ENCODE assay signal across 8 mouse cellular contexts in the genomic region with DNA sequence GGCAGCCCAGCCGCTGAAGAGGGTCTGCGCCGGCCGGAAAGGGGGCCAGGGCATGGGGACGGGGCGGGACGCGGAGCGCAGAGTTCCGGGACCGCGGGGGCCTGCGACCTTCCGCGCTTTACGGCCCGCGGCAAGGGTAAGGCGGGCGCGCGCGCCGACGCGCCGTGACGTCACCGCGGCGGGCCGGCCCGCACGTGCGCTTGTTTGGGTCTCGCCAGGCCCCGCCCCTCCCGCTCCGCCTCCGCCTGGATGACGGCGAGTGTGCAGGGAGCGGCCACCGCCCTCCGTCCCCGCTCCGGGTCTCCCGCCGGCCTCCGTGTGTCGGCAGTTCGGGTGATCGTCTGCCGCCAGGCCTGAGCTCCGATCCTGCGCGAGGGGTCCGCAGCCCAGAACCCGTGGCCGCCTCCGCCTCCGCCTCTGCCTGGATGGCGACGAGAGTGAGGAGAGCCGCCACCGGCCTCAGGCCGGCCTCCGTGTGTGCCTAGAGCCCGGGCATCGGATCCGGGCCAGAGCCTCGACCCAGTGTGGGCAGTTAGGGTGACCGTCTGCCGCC. TPM values are rescaled to one million over a fixed set of nuclear protein-coding genes. Genes with fewer than 3 reads are reported as not detected.
A peak's percentile ranks its signal among the peaks of the same experiment; 100 is the strongest.
DNase-seq lines count a peak whose midpoint lies in the region; ATAC-seq lines count a peak whose summit lies in the region.

No protein-coding gene starts in this region.

- DNase-seq in ZHBTc4 (ENCODE audit: low read depth, low spot score) = peak; percentile 96
- peak; percentile 88 to 91 for DNase-seq in gastrocnemius, adult 8-10 months (ENCODE audit: low spot score in 2 of 2)
- DNase-seq in induced T-regulatory cell, adult 2 months (ENCODE audit: low read depth) = peak; percentile 95
- peak; percentile 59 to 89 for DNase-seq in left cerebral cortex, adult 9 months (ENCODE audit: low spot score in 2 of 2)
- DNase-seq in right cerebral cortex, postnatal 14 days = peak; percentile 92
- DNase-seq in urinary bladder, postnatal 36 days (ENCODE audit: low spot score in 2 of 2) = peak; percentile 92 to 94

- peak; percentile 93 for ATAC-seq in common myeloid progenitor, adult 5-6 weeks (replicated peaks; ENCODE audit: low read depth, poor library complexity, severe bottlenecking)
- ATAC-seq in megakaryocyte progenitor cell, adult 5-6 weeks (replicated peaks; ENCODE audit: poor library complexity) = peak; percentile 95

RNA-seq across cellular contexts. Expression of gene Pdpr, which starts 51.1 kb away (rescaled TPM):
- 24.8 and 24.9 TPM in 2 replicates for total RNA-seq in common myeloid progenitor, adult 5-6 weeks (2017)
- 100 to 1,000 TPM; 110 to 135 (median 133) TPM for total RNA-seq in gastrocnemius, adult 8-10 months (2022)
- 9.7 and 10.7 TPM in 2 replicates for total RNA-seq in megakaryocyte progenitor cell, adult 5-6 weeks (2015)
- 15.0 and 22.2 TPM in 2 replicates for total RNA-seq in megakaryocyte progenitor cell, adult 5-6 weeks (2017)

RNA-seq across cellular contexts. Expression of gene Clec18a, which starts 53.3 kb away (rescaled TPM):
- total RNA-seq in common myeloid progenitor, adult 5-6 weeks (2017) = 0.27 TPM in 1 of 2 replicates, not detected in the other
- under 1 TPM; 0.13 to 0.54 (median 0.29) TPM for total RNA-seq in gastrocnemius, adult 8-10 months (2022)
- total RNA-seq in megakaryocyte progenitor cell, adult 5-6 weeks (2015) = not detected in 2 replicates
- total RNA-seq in megakaryocyte progenitor cell, adult 5-6 weeks (2017) = not detected in 2 replicates

Comparison
In these comparisons a context has a peak if more than half of its experiments do, and no peak if none do; other contexts are left out.
1. Peak in every context shown above with its lines: DNase-seq and ATAC-seq.